Mouse (Mus musculus): ENCODE measurements around the gene Rpl32.
A peak's percentile ranks its signal among the peaks of the same experiment; 100 is the strongest.

Gene Rpl32

GRCm38 (mm10) chr6:115767357-115767756, 41.2 kb downstream of the Rpl32 start:
- no peak for DNase-seq

GRCm38 (mm10) chr6:115764179-115764578, 44.4 kb downstream of the Rpl32 start:
- peak; percentile 56 to 66 for DNase-seq

GRCm38 (mm10) chr6:115761995-115762756, 46.4 kb downstream of the Rpl32 start, which contains the start of gene Tmem40:
TSS of gene Tmem40 (minus strand) at chr6:115762410.
- peak in 1 of 2 experiments; percentile 43 for DNase-seq

GRCm38 (mm10) chr6:115760982-115761381, 47.6 kb downstream of the Rpl32 start:
- DNase-seq, result no peak

- no peak for DNase-seq
Observed at GRCm38 (mm10) chr6:115760137-115760536, 48.4 kb downstream of the Rpl32 start.

- no peak for DNase-seq
Observed at GRCm38 (mm10) chr6:115759461-115759860, 49.1 kb downstream of the Rpl32 start.

- no peak for DNase-seq
Observed at GRCm38 (mm10) chr6:115758981-115759435, 49.5 kb downstream of the Rpl32 start.

GRCm38 (mm10) chr6:115755536-115755935, 53.0 kb downstream of the Rpl32 start:
- DNase-seq, result no peak

All from thymus, adult 18-20 months (tissue).